Mouse (Mus musculus): ENCODE data around the gene Myh15. TPM values are rescaled to one million over a fixed set of nuclear protein-coding genes. Genes with fewer than 3 reads are reported as not detected.

Gene Myh15
- total and polyA plus RNA-seq, 3 experiments, result not detected

GRCm38 (mm10) chr16:49035852-49036251 lies 21.4 kb upstream of the Myh15 start:
- Histone ChIP-seq H3K27ac (ENCODE audit: control insufficient read depth, low read depth, low read length) (no peak overlapping the region), H3K4me1 (ENCODE audit: control insufficient read depth in 1 of 2, insufficient read depth in 2 of 2, low read length in 2 of 2) (no peaks in the 10 kb centered on the region), H3K9me3 (replicated peaks; ENCODE audit: insufficient read depth, low read length) (no peaks in the 10 kb centered on the region), H3K9ac (ENCODE audit: control insufficient read depth, low read depth, low read length, poor library complexity, severe bottlenecking) (no peak overlapping the region), H3K79me2 (ENCODE audit: control insufficient read depth, insufficient read depth, low read length, poor library complexity) (no peaks in the 10 kb centered on the region), H3K27me3 (ENCODE audit: control insufficient read depth in 1 of 2, insufficient read depth in 2 of 2, low read length in 2 of 2) (no peaks in the 10 kb centered on the region), H3K4me3 (ENCODE audit: control insufficient read depth in 1 of 2, insufficient read depth in 1 of 2, low read depth in 2 of 2, low read length in 2 of 2) (no peak overlapping the region), H3K36me3 (ENCODE audit: control insufficient read depth in 1 of 2, insufficient read depth in 2 of 2, low read length in 2 of 2) (no peaks in the 10 kb centered on the region)
- TF ChIP-seq TBP (IDR thresholded peaks at IDR 0.05; ENCODE audit: low read depth, low read length) (no peak), SIN3A (IDR thresholded peaks at IDR 0.05; ENCODE audit: low read length) (no peak), MYB (IDR thresholded peaks at IDR 0.05; ENCODE audit: low read depth, low read length) (no peak), TCF12 (IDR thresholded peaks at IDR 0.05; ENCODE audit: low read depth, low read length) (no peak), ZMIZ1 (IDR thresholded peaks at IDR 0.05; ENCODE audit: low read depth, low read length) (no peak), UBTF (IDR thresholded peaks at IDR 0.05; ENCODE audit: borderline replicate concordance, insufficient read depth, low read depth, low read length) (no peak), RAD21 (IDR thresholded peaks at IDR 0.05; ENCODE audit: low read depth, low read length) (no peak), ZNF384 (IDR thresholded peaks at IDR 0.05; ENCODE audit: low read depth, low read length) (no peak), USF2 (IDR thresholded peaks at IDR 0.05; ENCODE audit: borderline replicate concordance in 1 of 2, insufficient read depth in 1 of 2, low read depth in 1 of 2, low read length in 2 of 2) (no peak), ELF1 (IDR thresholded peaks at IDR 0.05; ENCODE audit: low read depth, low read length) (no peak), JUND (IDR thresholded peaks at IDR 0.05; ENCODE audit: low read depth, low read length) (no peak), TAL1 (IDR thresholded peaks at IDR 0.05; ENCODE audit: low read length) (no peak)
- DNase-seq (ENCODE audit: low read depth, low spot score), result no peak

- Histone ChIP-seq H3K4me3 (ENCODE audit: control insufficient read depth in 1 of 2, insufficient read depth in 1 of 2, low read depth in 2 of 2, low read length in 2 of 2) (no peak overlapping the region), H3K36me3 (ENCODE audit: control insufficient read depth in 1 of 2, insufficient read depth in 2 of 2, low read length in 2 of 2) (no peaks in the 10 kb centered on the region), H3K27ac (ENCODE audit: control insufficient read depth, low read depth, low read length) (no peak overlapping the region), H3K79me2 (ENCODE audit: control insufficient read depth, insufficient read depth, low read length, poor library complexity) (no peaks in the 10 kb centered on the region), H3K27me3 (ENCODE audit: control insufficient read depth in 1 of 2, insufficient read depth in 2 of 2, low read length in 2 of 2) (no peaks in the 10 kb centered on the region), H3K9ac (ENCODE audit: control insufficient read depth, low read depth, low read length, poor library complexity, severe bottlenecking) (no peak overlapping the region), H3K4me1 (ENCODE audit: control insufficient read depth in 1 of 2, insufficient read depth in 2 of 2, low read length in 2 of 2) (no peaks in the 10 kb centered on the region), H3K9me3 (replicated peaks; ENCODE audit: insufficient read depth, low read length) (no peaks in the 10 kb centered on the region)
- DNase-seq (ENCODE audit: low read depth, low spot score), result no peak
- TF ChIP-seq ZMIZ1 (IDR thresholded peaks at IDR 0.05; ENCODE audit: low read depth, low read length) (no peak), BHLHE40 (IDR thresholded peaks at IDR 0.05; ENCODE audit: borderline replicate concordance, low read depth, low read length) (no peak), SMC3 (IDR thresholded peaks at IDR 0.05; ENCODE audit: low read depth, low read length) (no peak), POLR2A (IDR thresholded peaks at IDR 0.05; ENCODE audit: control insufficient read depth in 1 of 2, insufficient read depth in 1 of 2, low read depth in 1 of 2, low read length in 2 of 2, poor library complexity in 1 of 2) (no peak), TAL1 (IDR thresholded peaks at IDR 0.05; ENCODE audit: low read length) (no peak), RAD21 (IDR thresholded peaks at IDR 0.05; ENCODE audit: low read depth, low read length) (no peak), USF2 (IDR thresholded peaks at IDR 0.05; ENCODE audit: borderline replicate concordance in 1 of 2, insufficient read depth in 1 of 2, low read depth in 1 of 2, low read length in 2 of 2) (no peak), JUND (IDR thresholded peaks at IDR 0.05; ENCODE audit: low read depth, low read length) (no peak), TBP (IDR thresholded peaks at IDR 0.05; ENCODE audit: low read depth, low read length) (no peak), E2F4 (IDR thresholded peaks at IDR 0.05; ENCODE audit: borderline replicate concordance, low read depth, low read length) (no peak), USF1 (IDR thresholded peaks at IDR 0.05; ENCODE audit: low read depth, low read length) (no peak), NELFE (IDR thresholded peaks at IDR 0.05; ENCODE audit: low read depth, low read length) (no peak)
Measured at GRCm38 (mm10) chr16:49037771-49038170, 19.5 kb upstream of the Myh15 start.
